Mouse (Mus musculus): ENCODE measurements around the gene Zfp277.

Zfp277 gene

GRCm38 (mm10) chr12:40445206-40445605 is 496 bp downstream of the Zfp277 start:
- no peak for DNase-seq (ENCODE audit: low spot score)

GRCm38 (mm10) chr12:40438049-40438448 is 7.7 kb downstream of the Zfp277 start:
- DNase-seq (ENCODE audit: low spot score), result no peak

DNA sequence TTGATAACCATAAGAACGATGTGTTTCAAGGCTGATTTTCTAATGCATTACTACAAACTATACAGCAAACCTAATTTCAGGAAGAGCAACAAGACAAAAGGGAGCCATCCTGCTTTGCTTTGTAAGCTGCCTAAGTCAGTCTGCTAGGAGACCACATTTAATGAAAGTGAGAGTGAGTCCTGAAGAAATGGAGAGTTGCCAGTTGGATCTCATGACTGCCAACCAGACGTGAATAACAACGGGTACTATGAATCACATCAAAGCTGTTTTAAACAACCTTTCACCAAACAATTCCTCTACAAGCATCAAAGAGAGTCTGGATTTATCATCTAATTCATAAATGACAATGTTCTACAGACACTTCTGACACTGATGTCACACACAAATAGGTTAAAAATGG is 11.6 kb downstream of the Zfp277 start:
- DNase-seq (ENCODE audit: low spot score), result no peak

GRCm38 (mm10) chr12:40431075-40431474 is 14.6 kb downstream of the Zfp277 start:
- DNase-seq (ENCODE audit: low spot score), result no peak

DNA sequence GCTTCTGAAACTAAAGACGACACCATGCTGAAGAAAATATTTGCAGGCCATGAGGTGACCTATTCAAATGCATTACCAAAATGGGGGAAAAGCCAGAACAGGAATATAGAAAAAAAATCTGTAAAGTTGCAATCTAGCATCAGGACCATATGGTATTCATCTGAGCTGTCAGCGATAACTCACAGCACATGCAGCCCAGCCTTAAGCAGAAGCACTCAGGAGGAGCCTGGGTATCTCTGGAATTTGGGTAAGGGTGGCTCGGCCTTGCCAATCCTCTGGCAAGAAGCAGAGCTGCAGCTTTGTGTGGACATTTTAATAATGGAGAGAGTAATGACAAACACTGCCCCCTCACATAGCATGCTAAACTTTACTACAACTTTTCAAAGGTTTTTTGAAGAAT is 15.7 kb downstream of the Zfp277 start:
- no peak for DNase-seq (ENCODE audit: low spot score)

DNA sequence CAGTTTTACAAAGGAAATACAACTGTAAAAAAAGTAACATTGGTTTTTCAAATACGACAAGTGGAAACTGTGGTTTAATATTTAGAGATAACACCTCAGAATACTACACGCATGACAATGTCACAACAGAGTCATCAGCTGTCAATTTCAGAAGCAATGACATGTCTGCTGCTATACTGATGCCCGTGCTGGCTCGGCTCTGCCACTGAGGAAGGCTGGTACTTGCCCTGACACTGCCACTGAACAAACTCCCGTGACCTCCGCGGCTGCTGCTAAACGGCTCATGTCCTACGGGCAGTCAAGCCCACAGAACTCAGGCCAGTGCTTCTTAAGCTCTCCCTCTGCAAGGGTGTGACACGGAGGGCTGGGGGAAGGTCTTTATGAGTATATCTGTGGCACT is 18.1 kb downstream of the Zfp277 start:
- DNase-seq (ENCODE audit: low spot score), result no peak

DNA sequence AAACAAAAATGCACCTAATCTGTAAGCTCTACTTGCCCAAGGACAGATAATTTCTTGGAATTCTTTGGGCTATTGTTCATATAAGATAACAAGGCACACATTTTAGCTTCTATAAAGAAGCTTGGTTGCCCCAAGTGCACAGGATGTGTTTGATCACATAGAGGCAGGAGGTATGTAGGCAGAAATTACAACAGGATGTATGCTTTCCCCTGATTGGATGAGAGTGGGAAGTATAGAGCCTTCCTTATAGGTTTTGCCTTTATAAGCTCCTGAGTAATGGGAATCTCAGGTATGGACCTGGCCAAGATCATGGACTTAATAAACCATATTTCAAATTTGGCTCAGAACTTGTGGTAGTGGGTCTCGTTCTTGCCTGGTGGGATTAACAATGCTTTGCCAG is 20.7 kb downstream of the Zfp277 start:
- no peak for DNase-seq (ENCODE audit: low spot score)

GRCm38 (mm10) chr12:40417257-40417656 is 28.4 kb downstream of the Zfp277 start:
- DNase-seq (ENCODE audit: low spot score), result no peak

GRCm38 (mm10) chr12:40415312-40415925 is 30.3 kb downstream of the Zfp277 start:
- no peak for DNase-seq (ENCODE audit: low spot score)

DNA sequence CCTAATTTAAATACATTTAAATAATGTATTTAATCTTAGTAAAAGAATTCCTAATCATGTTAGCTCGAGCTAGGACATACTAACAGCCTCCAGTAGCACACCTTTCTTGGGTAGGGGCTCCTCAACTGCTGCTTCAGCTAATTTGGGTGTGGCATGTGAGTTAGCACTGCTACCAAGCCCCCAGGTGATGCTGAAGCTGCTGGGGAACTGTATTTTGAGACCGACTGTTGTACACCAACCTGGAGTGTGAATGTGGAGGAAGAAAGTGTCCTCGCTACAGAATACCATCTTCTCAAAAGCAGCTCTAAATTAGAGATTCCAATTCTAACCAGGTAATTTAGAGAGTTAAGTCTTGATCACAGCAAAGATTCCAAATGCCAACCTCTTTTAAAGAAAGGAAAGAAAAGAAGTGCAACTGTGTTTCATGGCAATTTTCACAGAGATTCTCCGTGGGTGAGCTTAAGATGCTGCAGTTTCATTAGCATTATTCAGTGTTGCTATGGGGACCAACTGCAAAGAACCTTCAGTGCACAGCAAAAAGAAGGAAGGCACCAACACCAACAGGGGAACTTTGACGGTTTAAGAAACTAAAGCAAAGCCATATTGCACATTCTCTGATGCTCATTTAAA is 30.9 kb downstream of the Zfp277 start:
- no peak for DNase-seq (ENCODE audit: low spot score)

- no peak for DNase-seq (ENCODE audit: low spot score)
Measured at GRCm38 (mm10) chr12:40399812-40400211, 45.9 kb downstream of the Zfp277 start.

DNA sequence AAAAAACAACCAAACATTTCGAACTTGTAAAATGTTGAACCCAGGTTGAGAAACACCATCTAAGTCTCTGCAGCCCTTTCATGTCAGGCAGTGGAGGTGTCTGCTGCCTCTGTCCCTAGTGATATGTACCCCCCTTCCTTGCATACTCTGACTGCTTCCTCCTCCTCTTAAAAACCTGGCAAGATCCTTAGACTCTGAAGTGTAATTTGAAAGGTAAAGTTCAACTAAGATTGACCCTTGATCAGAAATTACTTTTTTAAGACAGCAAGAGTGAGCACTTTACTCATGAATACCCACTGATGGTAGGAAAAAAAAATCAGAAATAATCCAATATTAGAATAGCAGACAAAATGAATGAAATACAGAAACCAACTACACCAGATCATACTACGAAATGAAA is 46.3 kb downstream of the Zfp277 start:
- no peak for DNase-seq (ENCODE audit: low spot score)

GRCm38 (mm10) chr12:40398916-40399315 is 46.8 kb downstream of the Zfp277 start:
- DNase-seq (ENCODE audit: low spot score), result no peak

- no peak for DNase-seq (ENCODE audit: low spot score)
Measured at GRCm38 (mm10) chr12:40392869-40393268, 52.8 kb downstream of the Zfp277 start.

DNA sequence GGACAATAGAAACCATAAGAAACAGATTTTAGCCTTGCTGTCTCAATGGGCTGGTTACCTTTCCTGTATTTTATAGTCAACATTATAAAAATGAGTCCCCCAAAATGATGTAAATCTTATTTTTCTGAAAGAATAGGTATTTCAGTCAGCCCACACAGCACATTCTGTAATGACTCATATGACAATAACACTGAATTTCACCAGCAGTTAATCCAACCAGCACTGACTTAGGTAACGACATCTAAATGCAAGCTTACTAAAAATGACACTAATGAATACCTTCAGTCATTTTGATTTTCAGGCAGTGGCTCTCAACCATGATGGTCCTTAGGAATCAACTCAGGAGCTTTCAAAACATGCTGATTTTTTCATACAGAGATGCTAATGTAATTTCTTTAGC is 54.4 kb downstream of the Zfp277 start:
- DNase-seq (ENCODE audit: low spot score), result no peak

DNA sequence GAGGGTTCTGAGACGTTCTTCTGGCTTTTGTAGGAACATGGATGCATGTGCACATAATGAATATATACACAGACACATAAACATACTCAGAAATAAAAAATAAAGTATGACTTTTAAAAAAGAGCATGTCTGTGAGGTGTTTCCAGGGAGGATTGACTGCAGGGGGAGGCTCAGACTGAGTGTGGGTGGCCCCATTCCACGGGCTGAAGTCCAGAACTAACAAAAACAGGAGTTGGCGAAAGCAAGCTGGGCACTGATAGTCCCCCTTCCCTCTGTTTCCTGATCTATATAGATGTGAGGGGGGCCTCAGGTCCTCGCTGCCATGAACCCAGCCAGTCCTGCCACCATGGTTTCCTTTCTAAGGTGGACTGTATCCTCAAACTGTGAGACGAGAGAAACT is 57.9 kb downstream of the Zfp277 start:
- DNase-seq (ENCODE audit: low spot score), result no peak

- DNase-seq (ENCODE audit: low spot score), result no peak
Measured at GRCm38 (mm10) chr12:40385301-40385700, 60.4 kb downstream of the Zfp277 start.

GRCm38 (mm10) chr12:40383718-40384117 is 62.0 kb downstream of the Zfp277 start:
- DNase-seq (ENCODE audit: low spot score), result no peak

DNA sequence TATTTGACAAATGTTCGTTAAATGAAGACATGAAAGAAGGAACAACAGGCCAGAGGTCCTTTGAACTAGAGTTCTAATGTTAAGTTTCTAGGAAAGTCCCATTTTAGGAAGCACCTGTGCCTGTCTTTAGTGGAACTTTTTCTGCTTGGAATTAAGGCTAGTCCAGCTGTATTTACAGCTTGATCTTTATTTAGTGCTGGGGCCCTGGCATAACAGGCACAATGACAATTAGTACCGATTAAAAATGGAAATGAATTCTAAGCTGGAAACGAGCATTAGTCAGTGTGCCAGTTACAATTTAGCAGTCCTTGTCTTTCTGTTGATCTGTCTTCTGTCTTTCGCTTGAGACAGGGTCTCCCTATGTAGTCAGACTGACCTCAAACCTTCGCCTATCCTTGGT is 63.2 kb downstream of the Zfp277 start:
- DNase-seq (ENCODE audit: low spot score), result no peak

DNA sequence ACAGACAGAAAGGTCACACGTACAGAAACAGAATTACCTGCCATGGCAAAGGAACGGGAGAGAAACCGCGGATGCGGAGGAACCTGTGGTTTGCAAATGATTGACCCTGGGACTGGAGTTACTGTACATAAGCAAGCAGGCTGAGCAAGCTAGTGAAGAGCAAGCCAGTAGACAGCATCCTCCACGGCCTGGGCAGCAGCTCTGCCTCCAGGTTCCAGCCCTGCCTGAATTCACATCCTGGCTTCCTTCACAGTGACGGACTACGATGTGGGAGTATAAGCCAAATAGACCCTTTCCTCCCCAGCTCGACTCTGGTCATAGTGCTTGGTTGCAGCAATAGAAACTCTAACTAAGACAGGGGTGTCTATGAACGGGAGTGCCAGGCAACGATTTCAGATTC is 63.9 kb downstream of the Zfp277 start:
- DNase-seq (ENCODE audit: low spot score), result no peak

DNA sequence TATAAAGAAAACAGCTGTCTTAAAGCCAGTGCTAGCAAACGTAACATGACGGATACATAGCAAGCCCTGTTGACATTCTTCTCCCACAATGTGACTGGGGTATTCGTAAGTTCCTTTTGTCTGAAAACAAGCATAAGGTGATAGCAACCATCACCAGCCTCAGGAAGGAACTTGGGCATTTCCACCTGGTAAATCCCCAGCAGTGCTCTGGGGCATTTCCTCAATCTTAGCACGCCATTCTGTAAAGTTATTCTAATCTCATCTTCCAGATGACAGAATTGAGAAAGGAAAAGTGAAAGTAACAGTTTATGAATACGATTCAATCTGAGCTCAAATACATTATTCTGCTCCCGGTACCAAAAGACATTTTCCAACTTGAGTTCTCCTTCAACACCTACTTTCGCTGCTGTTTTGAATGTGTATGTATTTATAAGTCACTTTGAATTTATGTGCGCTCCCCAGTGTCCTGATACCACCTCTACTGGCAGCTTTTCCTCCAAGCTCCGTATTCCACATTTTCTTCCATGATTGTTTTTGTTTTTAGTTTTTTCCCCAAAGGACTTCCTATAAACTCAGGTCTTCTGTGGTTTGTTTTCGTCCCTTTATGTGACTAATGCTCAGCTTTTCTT is 64.4 kb downstream of the Zfp277 start:
- no peak for DNase-seq (ENCODE audit: low spot score)

DNA sequence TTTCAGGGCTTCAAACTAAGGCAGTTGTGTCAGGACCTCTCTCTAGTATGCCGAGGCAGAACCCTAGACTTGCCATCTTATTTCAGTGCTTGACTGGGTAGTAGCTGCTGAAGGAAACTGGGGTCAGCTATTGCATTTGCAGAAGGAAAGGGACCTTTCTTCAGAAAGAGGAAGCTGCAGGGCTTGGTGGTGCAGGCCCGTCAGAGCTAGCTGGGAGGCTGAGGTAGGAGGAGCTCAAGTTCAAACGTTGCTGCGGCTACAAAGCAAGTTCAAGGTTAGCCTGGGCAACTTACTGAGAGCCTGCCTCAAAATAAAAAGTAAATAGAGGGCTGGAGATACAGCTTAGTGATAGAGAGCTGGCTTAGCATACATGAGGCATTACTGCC is 66.2 kb downstream of the Zfp277 start:
- DNase-seq (ENCODE audit: low spot score), result no peak

- no peak for DNase-seq (ENCODE audit: low spot score)
Measured at GRCm38 (mm10) chr12:40378621-40379537, 66.8 kb downstream of the Zfp277 start.

Measured in c-Kit-positive CD71-positive TER-119-positive erythroid progenitor cells, embryonic 14.5 days (primary cell).